Comparison of ENCODE assay signal across 17 mouse cellular contexts in genomic region chr12:91609425-91609824, GRCm38 (mm10). TPM values are rescaled to one million over a fixed set of nuclear protein-coding genes. Genes with fewer than 3 reads are reported as not detected.
DNase-seq lines count a peak whose midpoint lies in the region; ATAC-seq and TF ChIP-seq lines count a peak whose summit lies in the region.
"Had no signal": no experiment of that assay in that cellular context is flagged by ENCODE, and none has a peak within 500 bp of the region (broad histone marks: within the 10 kb centered on the region; RNA-seq: fewer than 3 reads in every experiment).

No protein-coding gene starts in this region.

- TF ChIP-seq CTCF in forebrain, postnatal 0 days (IDR thresholded peaks at IDR 0.05; ENCODE audit: low read depth) = no peak
- TF ChIP-seq CTCF in midbrain, postnatal 0 days (IDR thresholded peaks at IDR 0.05) = no peak

- WGBS in forebrain, postnatal 0 days = 38% methylated on average over 5 of the region's 5 CpGs
- WGBS in forebrain, embryonic 10.5 days = 96% methylated on average over 5 of the region's 5 CpGs
- WGBS in kidney, embryonic 16.5 days = 90% methylated on average over 5 of the region's 5 CpGs
- 62% methylated on average over 5 of the region's 5 CpGs for WGBS in midbrain, postnatal 0 days
- WGBS in midbrain, embryonic 10.5 days = 91% methylated on average over 5 of the region's 5 CpGs

- peak; percentile 45 for DNase-seq in forebrain, postnatal 0 days
- no peak for DNase-seq in forebrain, embryonic 10.5 days (ENCODE audit: extremely low spot score, low spot score)
- DNase-seq in kidney, adult 18-20 months = peak; percentile 30
- peak; percentile 77 for DNase-seq in midbrain, postnatal 0 days (ENCODE audit: low spot score)
- no peak for DNase-seq in midbrain, embryonic 10.5 days (ENCODE audit: low spot score)
- DNase-seq in kidney, postnatal 10 days = peak; percentile 39
- DNase-seq: cerebellum, adult 18-20 months; layer of hippocampus, postnatal 36 days; lung, adult 18-20 months; thymus, postnatal 25 days had no signal

- H3K4me1 ChIP-seq in forebrain, postnatal 0 days (ENCODE audit: insufficient read depth) = no peaks in the 10 kb centered on the region
- peaks cover 5% of the 10 kb centered on the region; the same call in 1 of the 2 replicates for H3K4me1 ChIP-seq in forebrain, embryonic 10.5 days
- H3K4me1 ChIP-seq in kidney, embryonic 16.5 days (ENCODE audit: insufficient read depth, low read length) = no peaks in the 10 kb centered on the region
- no peaks in the 10 kb centered on the region for H3K4me1 ChIP-seq in midbrain, postnatal 0 days (ENCODE audit: insufficient read depth, low read length)
- H3K4me1 ChIP-seq in midbrain, embryonic 10.5 days = peaks cover 7% of the 10 kb centered on the region; the same call in 1 of the 2 replicates
- H3K4me1 ChIP-seq: megakaryocyte, embryonic 14.5 days; stomach, embryonic 15.5 days had no signal

- no peak overlapping the region for H3K4me3 ChIP-seq in forebrain, postnatal 0 days (ENCODE audit: low read depth, low read length)
- no peak overlapping the region for H3K4me3 ChIP-seq in forebrain, embryonic 10.5 days
- H3K4me3 ChIP-seq in kidney, embryonic 16.5 days (ENCODE audit: low read length) = no peak overlapping the region
- H3K4me3 ChIP-seq in midbrain, postnatal 0 days (ENCODE audit: low read depth, low read length) = no peak overlapping the region
- H3K4me3 ChIP-seq in midbrain, embryonic 10.5 days = no peak overlapping the region
- H3K4me3 ChIP-seq: megakaryocyte, embryonic 14.5 days; myocyte; stomach, embryonic 15.5 days had no signal

- no peaks in the 10 kb centered on the region for H3K9me3 ChIP-seq in forebrain, postnatal 0 days (ENCODE audit: low read length)
- H3K9me3 ChIP-seq in forebrain, embryonic 10.5 days = 0 out of 2 replicates have a peak, but pooled peaks cover 6% of the 10 kb centered on the region
- H3K9me3 ChIP-seq in kidney, embryonic 16.5 days (ENCODE audit: low read length) = peaks cover 3% of the 10 kb centered on the region; the same call in 1 of the 2 replicates
- H3K9me3 ChIP-seq in midbrain, postnatal 0 days (ENCODE audit: low read length) = no peaks in the 10 kb centered on the region
- H3K9me3 ChIP-seq in midbrain, embryonic 10.5 days (replicated peaks) = no peaks in the 10 kb centered on the region
- H3K9me3 ChIP-seq: G1E; stomach, embryonic 15.5 days had no signal

- H3K36me3 ChIP-seq in forebrain, postnatal 0 days (ENCODE audit: insufficient read depth) = no peaks in the 10 kb centered on the region
- no peaks in the 10 kb centered on the region for H3K36me3 ChIP-seq in forebrain, embryonic 10.5 days (replicated peaks)
- no peaks in the 10 kb centered on the region for H3K36me3 ChIP-seq in kidney, embryonic 16.5 days (ENCODE audit: insufficient read depth, low read length)
- no peaks in the 10 kb centered on the region for H3K36me3 ChIP-seq in midbrain, postnatal 0 days (ENCODE audit: insufficient read depth, low read length)
- no peaks in the 10 kb centered on the region for H3K36me3 ChIP-seq in midbrain, embryonic 10.5 days
- H3K36me3 ChIP-seq: G1E; stomach, embryonic 15.5 days had no signal

- H3K4me2 ChIP-seq in forebrain, postnatal 0 days (ENCODE audit: low read depth) = no peak overlapping the region
- no peak overlapping the region for H3K4me2 ChIP-seq in kidney, embryonic 16.5 days (replicated peaks; ENCODE audit: low read depth, low read length)
- H3K4me2 ChIP-seq in midbrain, postnatal 0 days (ENCODE audit: low read depth, low read length, poor library complexity, severe bottlenecking) = no peak overlapping the region
- H3K4me2 ChIP-seq: stomach, embryonic 15.5 days had no signal

- ATAC-seq in forebrain, postnatal 0 days = peak; percentile 53
- no peak for ATAC-seq in kidney, embryonic 16.5 days (ENCODE audit: low FRiP score, low TSS enrichment)
- 0 out of 2 replicates have a peak, but pooled peaks have one; percentile 20 for ATAC-seq in midbrain, postnatal 0 days (ENCODE audit: low FRiP score)
- ATAC-seq in megakaryocyte-erythroid progenitor cell, adult 5-6 weeks (replicated peaks; ENCODE audit: low FRiP score, low TSS enrichment, poor library complexity, severe bottlenecking) = no peak
- ATAC-seq: intestine, postnatal 0 days had no signal

- no peak overlapping the region for H3K9ac ChIP-seq in forebrain, postnatal 0 days
- no peak overlapping the region for H3K9ac ChIP-seq in kidney, embryonic 16.5 days (replicated peaks; ENCODE audit: low read length)
- H3K9ac ChIP-seq in midbrain, postnatal 0 days (replicated peaks; ENCODE audit: low read length, poor library complexity, severe bottlenecking) = no peak overlapping the region
- H3K9ac ChIP-seq: stomach, embryonic 15.5 days had no signal

- no peak overlapping the region for H3K27ac ChIP-seq in forebrain, postnatal 0 days (ENCODE audit: low read depth, low read length)
- H3K27ac ChIP-seq in forebrain, embryonic 10.5 days = no peak overlapping the region
- H3K27ac ChIP-seq in kidney, embryonic 16.5 days (ENCODE audit: low read length) = no peak overlapping the region
- no peak overlapping the region for H3K27ac ChIP-seq in midbrain, postnatal 0 days (ENCODE audit: low read depth, low read length)
- no peak overlapping the region for H3K27ac ChIP-seq in midbrain, embryonic 10.5 days (replicated peaks)
- H3K27ac ChIP-seq: stomach, embryonic 15.5 days had no signal

- H3K27me3 ChIP-seq in forebrain, postnatal 0 days (ENCODE audit: insufficient read depth, low read length) = no peaks in the 10 kb centered on the region
- no peaks in the 10 kb centered on the region for H3K27me3 ChIP-seq in forebrain, embryonic 10.5 days (ENCODE audit: poor library complexity, severe bottlenecking)
- no peaks in the 10 kb centered on the region for H3K27me3 ChIP-seq in kidney, embryonic 16.5 days (ENCODE audit: insufficient read depth, low read length)
- H3K27me3 ChIP-seq in midbrain, postnatal 0 days (ENCODE audit: insufficient read depth, low read length) = no peaks in the 10 kb centered on the region
- H3K27me3 ChIP-seq in midbrain, embryonic 10.5 days (ENCODE audit: low read depth, poor library complexity, severe bottlenecking) = peaks cover 8% of the 10 kb centered on the region; the same call in 1 of the 2 replicates
- H3K27me3 ChIP-seq: stomach, embryonic 15.5 days had no signal

RNA-seq across cellular contexts. Expression of gene Gtf2a1, which starts 19.1 kb away (rescaled TPM):
- total RNA-seq in forebrain, postnatal 0 days (2014; rRNA removed) = 23.2 and 33.6 TPM in 2 replicates
- polyA plus RNA-seq in forebrain, postnatal 0 days (2015; fragmentation: Nextera tagmentation; extraction: Ambion mirVana) = 25.2 and 37.3 TPM in 2 replicates
- polyA plus RNA-seq in forebrain, embryonic 10.5 days (2016; fragmentation: Nextera tagmentation; extraction: Ambion mirVana) = 67.1 and 68.5 TPM in 2 replicates
- 50.3 and 51.3 TPM in 2 replicates for polyA plus RNA-seq in kidney, embryonic 16.5 days (2015; fragmentation: Nextera tagmentation; extraction: Ambion mirVana)
- total RNA-seq in midbrain, postnatal 0 days (2014; rRNA removed) = 28.4 and 37.7 TPM in 2 replicates
- 32.6 and 34.0 TPM in 2 replicates for polyA plus RNA-seq in midbrain, postnatal 0 days (2015; fragmentation: Nextera tagmentation; extraction: Ambion mirVana)
- polyA plus RNA-seq in midbrain, embryonic 10.5 days (2016; fragmentation: Nextera tagmentation; extraction: Ambion mirVana) = 62.9 and 74.4 TPM in 2 replicates
- total RNA-seq in megakaryocyte-erythroid progenitor cell, adult 5-6 weeks (2014; fragmentation: Nextera tagmentation) = 25.7 and 31.3 TPM in 2 replicates
- total RNA-seq in megakaryocyte-erythroid progenitor cell, adult 5-6 weeks (2017) = 33.8 and 36.1 TPM in 2 replicates

Comparison
In these comparisons a context has a peak if more than half of its experiments do, and no peak if none do; other contexts are left out.
1. DNase-seq: peak in forebrain, postnatal 0 days (single experiment), kidney, adult 18-20 months (single experiment), midbrain, postnatal 0 days (single experiment) and kidney, postnatal 10 days (single experiment); none in forebrain, embryonic 10.5 days (single experiment) and midbrain, embryonic 10.5 days (single experiment).
2. ATAC-seq: peak in forebrain, postnatal 0 days (single experiment) and midbrain, postnatal 0 days (single experiment); none in kidney, embryonic 16.5 days (single experiment) and megakaryocyte-erythroid progenitor cell, adult 5-6 weeks (single experiment).